Mouse (Mus musculus) lung, postnatal 0 days (tissue): ENCODE results near the gene Pigl.

Source experiments
- CTCF ChIP-seq: IDR thresholded peaks from 2 replicates; pipeline ENCODE4 v1.5.1; 2016; ENCODE audit warnings: antibody characterized with exemption, mild to moderate bottlenecking
- EP300 ChIP-seq: IDR thresholded peaks from 2 replicates; pipeline ENCODE4 v1.6.1; 2016; ENCODE audit warnings: antibody characterized with exemption, mild to moderate bottlenecking, control low read depth

DNA sequence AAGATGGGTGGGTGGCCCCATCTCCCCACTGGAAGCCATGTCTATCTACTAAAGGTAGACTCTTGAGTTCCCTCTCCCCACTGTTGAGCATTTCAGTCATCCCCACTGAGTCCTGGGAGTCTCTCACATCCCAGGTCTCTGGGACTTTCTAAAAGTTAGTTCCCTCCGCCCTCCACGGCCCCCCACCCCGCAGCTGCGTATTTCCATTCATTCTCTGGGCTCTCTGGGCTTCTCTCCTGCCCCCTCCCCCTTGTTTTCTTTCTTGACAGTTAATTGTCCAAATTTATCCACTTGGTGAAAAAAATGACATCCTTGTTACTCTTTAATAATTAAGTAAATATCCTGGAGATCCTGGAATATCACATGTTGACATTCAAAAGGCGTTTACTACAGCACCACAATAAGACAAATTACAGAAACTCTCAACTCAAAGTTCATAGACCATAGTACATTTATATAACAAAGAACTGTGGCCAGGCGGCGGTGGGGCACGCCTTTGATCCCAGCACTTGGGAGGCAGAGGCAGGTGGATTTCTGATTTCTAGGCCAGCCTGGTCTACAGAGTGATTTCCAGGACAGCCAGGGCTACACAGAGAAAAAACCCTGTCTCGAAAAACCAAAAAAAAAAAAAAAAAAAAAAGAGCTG is 17.5 kb upstream of the Pigl start:
- TF ChIP-seq CTCF (no peak), EP300 (no peak)
